Mouse (Mus musculus) ovary, postnatal 36 days (tissue): ENCODE measurements around the gene Klrb1a.

Experiments
- DNase-seq: peaks from one replicate; pipeline ENCODE4 v3.0.0; 2022; ENCODE audit warnings: low spot score, mixed read lengths

Klrb1a gene

GRCm38 (mm10) chr6:128602026-128602425, 21.3 kb downstream of the Klrb1a start:
- no peak for DNase-seq

GRCm38 (mm10) chr6:128599555-128599954, 23.8 kb downstream of the Klrb1a start:
- no peak for DNase-seq

GRCm38 (mm10) chr6:128598256-128599047, 24.9 kb downstream of the Klrb1a start:
- no peak for DNase-seq

- peak; percentile 64 for DNase-seq
These were observed 26.2 kb downstream of the Klrb1a start for GRCm38 (mm10) chr6:128597121-128597522.

GRCm38 (mm10) chr6:128594651-128595050, 28.7 kb downstream of the Klrb1a start:
- no peak for DNase-seq

GRCm38 (mm10) chr6:128589426-128589825, 33.9 kb downstream of the Klrb1a start:
- no peak for DNase-seq

- DNase-seq = no peak
These were observed 35.7 kb downstream of the Klrb1a start for GRCm38 (mm10) chr6:128587619-128588018.

GRCm38 (mm10) chr6:128585642-128586245, 37.6 kb downstream of the Klrb1a start:
- peak; percentile 13 for DNase-seq

- DNase-seq = no peak
These were observed 39.2 kb downstream of the Klrb1a start for GRCm38 (mm10) chr6:128584070-128584660.

GRCm38 (mm10) chr6:128581508-128581907, 41.8 kb downstream of the Klrb1a start, which contains the start of gene A2ml1:
Gene A2ml1, minus strand, starts transcription at chr6:128581608.
- no peak for DNase-seq

GRCm38 (mm10) chr6:128577301-128577700, 46.0 kb downstream of the Klrb1a start:
- DNase-seq = no peak

GRCm38 (mm10) chr6:128566589-128566988, 56.7 kb downstream of the Klrb1a start:
- DNase-seq = no peak
